Mouse (Mus musculus): ENCODE results near the gene Epx.

Epx gene

DNA sequence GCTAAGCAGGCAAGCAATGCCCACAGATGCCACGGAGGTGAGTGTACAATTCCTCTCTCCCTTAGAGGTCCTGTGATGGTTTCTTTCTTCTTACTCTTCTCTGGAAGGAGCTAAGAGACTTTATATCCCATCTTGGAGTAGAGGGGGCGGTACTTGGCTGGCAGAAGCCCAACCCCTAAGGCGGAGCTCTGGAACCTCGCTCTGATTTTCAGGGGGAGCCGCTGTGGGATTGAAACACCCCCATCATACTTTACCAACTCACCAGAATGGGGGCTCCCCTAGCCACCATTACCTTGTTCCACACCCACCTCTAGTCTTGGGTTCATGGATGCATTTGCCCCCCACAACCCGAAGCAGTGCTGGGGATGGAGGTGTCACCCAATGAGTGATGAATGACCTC is at the start of gene Epx:
Gene Epx (minus strand): TSS at position 101 of the 400 bp plus-strand sequence.
- Histone ChIP-seq H3K36me3 (ENCODE audit: insufficient read depth, low read length) (no peaks in the 10 kb centered on the region), H3K4me3 (replicated peaks; ENCODE audit: low read length) (no peak within 1 kb of the TSS), H3K4me1 (replicated peaks; ENCODE audit: low read depth, low read length) (peaks cover 20% of the 10 kb centered on the region), H3K27me3 (ENCODE audit: insufficient read depth, low read length) (peaks cover 54% of the 10 kb centered on the region), H3K9me3 (ENCODE audit: low read length) (no peaks in the 10 kb centered on the region)
- TF ChIP-seq NANOG (IDR thresholded peaks at IDR 0.05; ENCODE audit: borderline replicate concordance, low read length) (no peak), POU5F1 (IDR thresholded peaks at IDR 0.05; ENCODE audit: borderline replicate concordance, low read length) (no peak), CTCF (conservative IDR thresholded peaks at IDR 0.05; ENCODE audit: low read length) (no peak)

- TF ChIP-seq NANOG (IDR thresholded peaks at IDR 0.05; ENCODE audit: borderline replicate concordance, low read length) (no peak), CTCF (conservative IDR thresholded peaks at IDR 0.05; ENCODE audit: low read length) (no peak), POU5F1 (IDR thresholded peaks at IDR 0.05; ENCODE audit: borderline replicate concordance, low read length) (no peak)
- Histone ChIP-seq H3K9me3 (ENCODE audit: low read length) (no peaks in the 10 kb centered on the region), H3K36me3 (ENCODE audit: insufficient read depth, low read length) (no peaks in the 10 kb centered on the region), H3K4me3 (replicated peaks; ENCODE audit: low read length) (no peak within 1 kb of the TSS), H3K4me1 (replicated peaks; ENCODE audit: low read depth, low read length) (peaks cover 3% of the 10 kb centered on the region; the same call in 1 of the 2 replicates), H3K27me3 (ENCODE audit: insufficient read depth, low read length) (peaks cover 11% of the 10 kb centered on the region)
Observed at GRCm38 (mm10) chr11:87920966-87921365, 45.6 kb upstream of the Epx start, which contains the start of gene Olfr464. Gene Olfr464 (minus strand): TSS chr11:87920967.

GRCm38 (mm10) chr11:87920301-87920700 is 45.0 kb upstream of the Epx start:
- H3K27me3 ChIP-seq (ENCODE audit: insufficient read depth, low read length), result peaks cover 11% of the 10 kb centered on the region
- H3K9me3 ChIP-seq (ENCODE audit: low read length), result no peaks in the 10 kb centered on the region
- peaks cover 3% of the 10 kb centered on the region; the same call in 1 of the 2 replicates for H3K4me1 ChIP-seq (replicated peaks; ENCODE audit: low read depth, low read length)
- no peaks in the 10 kb centered on the region for H3K36me3 ChIP-seq (ENCODE audit: insufficient read depth, low read length)
- no peak overlapping the region for H3K4me3 ChIP-seq (replicated peaks; ENCODE audit: low read length)
- TF ChIP-seq NANOG (IDR thresholded peaks at IDR 0.05; ENCODE audit: borderline replicate concordance, low read length) (no peak), POU5F1 (IDR thresholded peaks at IDR 0.05; ENCODE audit: borderline replicate concordance, low read length) (no peak), CTCF (conservative IDR thresholded peaks at IDR 0.05; ENCODE audit: low read length) (no peak)

DNA sequence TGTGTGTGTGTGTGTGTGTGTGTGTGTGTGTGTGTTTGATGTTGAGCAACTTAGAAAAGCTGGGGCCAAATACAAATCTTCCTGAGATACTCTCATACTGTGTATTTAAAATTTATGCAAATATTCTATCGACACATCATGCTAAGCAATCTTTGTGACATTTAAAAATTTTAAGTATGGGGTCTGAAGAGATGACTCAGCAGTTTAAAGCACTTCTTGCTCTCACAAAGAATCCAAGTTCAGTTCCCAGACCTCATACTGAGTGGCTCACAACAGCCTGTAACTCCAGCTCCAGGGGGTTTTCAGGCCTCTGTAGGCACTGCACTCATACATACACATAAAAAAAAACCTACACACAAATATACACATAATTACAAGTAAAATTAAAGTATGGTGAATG is 40.7 kb upstream of the Epx start:
- H3K36me3 ChIP-seq (ENCODE audit: insufficient read depth, low read length), result no peaks in the 10 kb centered on the region
- TF ChIP-seq NANOG (IDR thresholded peaks at IDR 0.05; ENCODE audit: borderline replicate concordance, low read length) (no peak), CTCF (conservative IDR thresholded peaks at IDR 0.05; ENCODE audit: low read length) (no peak), POU5F1 (IDR thresholded peaks at IDR 0.05; ENCODE audit: borderline replicate concordance, low read length) (no peak)
- H3K4me1 ChIP-seq (replicated peaks; ENCODE audit: low read depth, low read length), result peaks cover 3% of the 10 kb centered on the region; the same call in 1 of the 2 replicates
- H3K9me3 ChIP-seq (ENCODE audit: low read length), result no peaks in the 10 kb centered on the region
- H3K4me3 ChIP-seq (replicated peaks; ENCODE audit: low read length), result no peak overlapping the region
- H3K27me3 ChIP-seq (ENCODE audit: insufficient read depth, low read length), result peaks cover 11% of the 10 kb centered on the region

DNA sequence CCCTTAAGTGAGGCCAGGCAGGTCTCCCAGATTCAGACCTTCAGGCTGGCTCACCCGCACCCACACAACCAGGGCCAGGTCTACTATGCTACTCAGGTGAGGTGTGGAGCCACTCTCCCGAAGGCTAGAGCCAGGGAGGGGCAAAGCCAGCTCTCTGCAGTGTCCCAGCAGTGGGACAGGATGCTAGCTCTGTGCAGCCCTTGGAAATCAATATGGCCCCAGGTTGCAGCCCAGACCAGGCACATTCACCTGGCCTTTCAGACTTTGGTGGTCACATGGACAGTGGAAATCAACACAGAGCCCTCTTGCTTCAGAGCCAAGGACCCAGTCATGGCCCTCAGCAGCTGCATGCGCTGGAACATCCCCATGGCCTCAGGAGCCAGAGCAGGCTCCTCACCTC is 29.0 kb upstream of the Epx start:
- Histone ChIP-seq H3K4me1 (replicated peaks; ENCODE audit: low read depth, low read length) (no peaks in the 10 kb centered on the region), H3K4me3 (replicated peaks; ENCODE audit: low read length) (no peak overlapping the region), H3K9me3 (ENCODE audit: low read length) (no peaks in the 10 kb centered on the region), H3K36me3 (ENCODE audit: insufficient read depth, low read length) (no peaks in the 10 kb centered on the region), H3K27me3 (ENCODE audit: insufficient read depth, low read length) (peaks cover 16% of the 10 kb centered on the region)
- no peak for TF ChIP-seq CTCF (conservative IDR thresholded peaks at IDR 0.05; ENCODE audit: low read length)
- no peak for TF ChIP-seq POU5F1 (IDR thresholded peaks at IDR 0.05; ENCODE audit: borderline replicate concordance, low read length)
- no peak for TF ChIP-seq NANOG (IDR thresholded peaks at IDR 0.05; ENCODE audit: borderline replicate concordance, low read length)

- TF ChIP-seq POU5F1 (IDR thresholded peaks at IDR 0.05; ENCODE audit: borderline replicate concordance, low read length) (no peak), NANOG (IDR thresholded peaks at IDR 0.05; ENCODE audit: borderline replicate concordance, low read length) (no peak), CTCF (conservative IDR thresholded peaks at IDR 0.05; ENCODE audit: low read length) (no peak)
- Histone ChIP-seq H3K4me3 (replicated peaks; ENCODE audit: low read length) (no peak within 1 kb of the TSS), H3K4me1 (replicated peaks; ENCODE audit: low read depth, low read length) (no peaks in the 10 kb centered on the region), H3K36me3 (ENCODE audit: insufficient read depth, low read length) (no peaks in the 10 kb centered on the region), H3K9me3 (ENCODE audit: low read length) (no peaks in the 10 kb centered on the region), H3K27me3 (ENCODE audit: insufficient read depth, low read length) (peaks cover 35% of the 10 kb centered on the region)
Observed at GRCm38 (mm10) chr11:87897287-87897686, 22.0 kb upstream of the Epx start, which contains the start of gene Olfr463. Gene Olfr463 (minus strand): TSS chr11:87897387.

- Histone ChIP-seq H3K4me1 (replicated peaks; ENCODE audit: low read depth, low read length) (no peaks in the 10 kb centered on the region), H3K27me3 (ENCODE audit: insufficient read depth, low read length) (peaks cover 15% of the 10 kb centered on the region), H3K9me3 (ENCODE audit: low read length) (no peaks in the 10 kb centered on the region), H3K36me3 (ENCODE audit: insufficient read depth, low read length) (no peaks in the 10 kb centered on the region), H3K4me3 (replicated peaks; ENCODE audit: low read length) (no peak within 1 kb of the TSS)
- no peak for TF ChIP-seq CTCF (conservative IDR thresholded peaks at IDR 0.05; ENCODE audit: low read length)
- TF ChIP-seq NANOG (IDR thresholded peaks at IDR 0.05; ENCODE audit: borderline replicate concordance, low read length), result no peak
- TF ChIP-seq POU5F1 (IDR thresholded peaks at IDR 0.05; ENCODE audit: borderline replicate concordance, low read length), result no peak
Observed at GRCm38 (mm10) chr11:87892168-87892567, 16.8 kb upstream of the Epx start, which contains the start of gene Olfr462. Gene Olfr462 (minus strand): TSS chr11:87892268.

DNA sequence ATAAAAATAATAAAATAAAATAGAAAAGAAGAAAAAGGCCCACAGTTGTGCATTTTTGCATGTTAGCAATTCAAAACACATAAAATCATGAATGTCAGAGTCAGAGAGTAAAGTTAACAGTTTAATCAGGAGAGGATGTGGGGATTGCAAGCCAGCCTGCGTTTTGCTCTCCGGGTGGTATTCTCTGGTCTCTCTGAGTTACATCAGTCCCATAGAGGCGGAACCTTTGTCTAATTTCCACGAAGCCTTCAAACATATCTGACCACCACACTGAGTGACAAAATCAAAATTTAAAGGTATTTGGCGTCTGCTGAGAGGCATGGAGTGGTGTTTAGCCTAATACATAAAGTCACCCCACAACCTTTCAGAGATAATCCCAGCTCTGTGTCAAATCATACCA is 9.5 kb upstream of the Epx start:
- Histone ChIP-seq H3K4me3 (replicated peaks; ENCODE audit: low read length) (no peak overlapping the region), H3K4me1 (replicated peaks; ENCODE audit: low read depth, low read length) (peaks cover 8% of the 10 kb centered on the region)
- TF ChIP-seq POU5F1 (IDR thresholded peaks at IDR 0.05; ENCODE audit: borderline replicate concordance, low read length), result no peak
- no peak for TF ChIP-seq NANOG (IDR thresholded peaks at IDR 0.05; ENCODE audit: borderline replicate concordance, low read length)
- TF ChIP-seq CTCF (conservative IDR thresholded peaks at IDR 0.05; ENCODE audit: low read length), result no peak

GRCm38 (mm10) chr11:87883493-87883892 is 8.2 kb upstream of the Epx start:
- peaks cover 12% of the 10 kb centered on the region for H3K4me1 ChIP-seq (replicated peaks; ENCODE audit: low read depth, low read length)
- no peaks in the 10 kb centered on the region for H3K9me3 ChIP-seq (ENCODE audit: low read length)
- TF ChIP-seq POU5F1 (IDR thresholded peaks at IDR 0.05; ENCODE audit: borderline replicate concordance, low read length) (no peak), CTCF (conservative IDR thresholded peaks at IDR 0.05; ENCODE audit: low read length) (peak; percentile 91), NANOG (IDR thresholded peaks at IDR 0.05; ENCODE audit: borderline replicate concordance, low read length) (no peak)
- peaks cover 14% of the 10 kb centered on the region; the same call in 1 of the 2 replicates for H3K27me3 ChIP-seq (ENCODE audit: insufficient read depth, low read length)
- H3K36me3 ChIP-seq (ENCODE audit: insufficient read depth, low read length), result no peaks in the 10 kb centered on the region
- no peak overlapping the region for H3K4me3 ChIP-seq (replicated peaks; ENCODE audit: low read length)

More for the DNA sequence above, 9.5 kb upstream of the Epx start:
- no peaks in the 10 kb centered on the region for H3K9me3 ChIP-seq (ENCODE audit: low read length)
- H3K27me3 ChIP-seq (ENCODE audit: insufficient read depth, low read length), result peaks cover 13% of the 10 kb centered on the region; the same call in 1 of the 2 replicates
- no peaks in the 10 kb centered on the region for H3K36me3 ChIP-seq (ENCODE audit: insufficient read depth, low read length)

Data from E14TG2a.4 (cell line).